Mouse (Mus musculus) ES-E14 (cell line): ENCODE data around the gene 9030025P20Rik. TPM values are rescaled to one million over a fixed set of nuclear protein-coding genes. Genes with fewer than 3 reads are reported as not detected.

Source experiments
- DNase-seq: peaks from one replicate; pipeline ENCODE4 v3.0.0-alpha.2; 2013; ENCODE audit warnings: low read depth, low spot score
- H3K27ac ChIP-seq: 2 replicates; pipeline ENCODE4 v1.5.1; 2012; ENCODE audit warnings: low read depth, mild to moderate bottlenecking, low read length, moderate library complexity, mixed read lengths; ENCODE audit not compliant: poor library complexity, insufficient read depth, severe bottlenecking
- H3K36me3 ChIP-seq: 2 replicates; pipeline ENCODE4 v1.6.1; 2012; ENCODE audit warnings: mild to moderate bottlenecking, low read length, moderate library complexity, mixed read lengths; ENCODE audit not compliant: control insufficient read depth, poor library complexity, insufficient read depth, severe bottlenecking
- H3K4me1 ChIP-seq, 2 experiments: fragments of 150-350 bp in 1 of 2; sonication (generic) in 1 of 2; 2 replicates each; pipeline ENCODE4 v1.6.1; 2012; ENCODE audit warnings: low read length in 2 of 2, mild to moderate bottlenecking in 1 of 2, mixed read lengths in 1 of 2; ENCODE audit not compliant: control insufficient read depth in 2 of 2, insufficient read depth in 2 of 2, poor library complexity in 1 of 2
- H3K4me3 ChIP-seq, 2 experiments: fragments of 150-350 bp in 1 of 2; sonication (generic) in 1 of 2; 2 replicates each; pipeline ENCODE4 v1.5.1; 2012; ENCODE audit warnings: low read length in 2 of 2, low read depth in 1 of 2, mild to moderate bottlenecking in 1 of 2, mixed read lengths in 1 of 2; ENCODE audit not compliant: insufficient read depth in 1 of 2, poor library complexity in 1 of 2, severe bottlenecking in 1 of 2
- H3K9ac ChIP-seq: 2 replicates; pipeline ENCODE4 v1.6.1; 2012; ENCODE audit warnings: low read depth, mild to moderate bottlenecking, low read length, mixed read lengths; ENCODE audit not compliant: poor library complexity, insufficient read depth, severe bottlenecking
- H3K9me3 ChIP-seq: fragments of 150-350 bp; sonication (generic); 2 replicates; pipeline ENCODE4 v1.6.1; 2012; ENCODE audit warnings: low read depth, mild to moderate bottlenecking, low read length; ENCODE audit not compliant: control insufficient read depth, insufficient read depth
- CHD2 ChIP-seq: IDR thresholded peaks from 2 replicates; pipeline ENCODE4 v1.6.1; 2014; ENCODE audit warnings: mild to moderate bottlenecking, low read depth, low read length, inconsistent platforms
- HCFC1 ChIP-seq: IDR thresholded peaks from 2 replicates; pipeline ENCODE4 v1.6.1; 2012; ENCODE audit warnings: low read length, inconsistent platforms, borderline replicate concordance; ENCODE audit not compliant: insufficient read depth
- MAFK ChIP-seq: IDR thresholded peaks from 2 replicates; pipeline ENCODE4 v1.6.1; 2014; ENCODE audit warnings: mild to moderate bottlenecking, low read depth, low read length, inconsistent platforms; ENCODE audit not compliant: insufficient read depth
- ZC3H11A ChIP-seq: IDR thresholded peaks from 2 replicates; pipeline ENCODE4 v1.6.1; 2012; ENCODE audit warnings: low read depth, mild to moderate bottlenecking, inconsistent platforms, low read length, borderline replicate concordance
- ZNF384 ChIP-seq: IDR thresholded peaks from 2 replicates; pipeline ENCODE4 v1.6.1; 2012; ENCODE audit warnings: low read depth, low read length, inconsistent platforms
- in situ Hi-C, 2 experiments: fragments of 600-800 bp; cut with MboI; formaldehyde crosslinking; loops; one replicate each; pipeline ENCODE4 v1.15.1; 2025; ENCODE audit warnings: low sequenced_read_pairs in 2 of 2, inconsistent platforms in 1 of 2; ENCODE audit not compliant: unreplicated experiment in 2 of 2
- total RNA-seq: library from RNA; depleted of rRNA; stranded (reverse); fragments of 300-350 nt; gene quantifications from 2 replicates; pipeline ENCODE4 v1.2.3, GENCODE M21; 2012

9030025P20Rik gene
- total RNA-seq, 1 experiment, result 41.3 TPM

DNA sequence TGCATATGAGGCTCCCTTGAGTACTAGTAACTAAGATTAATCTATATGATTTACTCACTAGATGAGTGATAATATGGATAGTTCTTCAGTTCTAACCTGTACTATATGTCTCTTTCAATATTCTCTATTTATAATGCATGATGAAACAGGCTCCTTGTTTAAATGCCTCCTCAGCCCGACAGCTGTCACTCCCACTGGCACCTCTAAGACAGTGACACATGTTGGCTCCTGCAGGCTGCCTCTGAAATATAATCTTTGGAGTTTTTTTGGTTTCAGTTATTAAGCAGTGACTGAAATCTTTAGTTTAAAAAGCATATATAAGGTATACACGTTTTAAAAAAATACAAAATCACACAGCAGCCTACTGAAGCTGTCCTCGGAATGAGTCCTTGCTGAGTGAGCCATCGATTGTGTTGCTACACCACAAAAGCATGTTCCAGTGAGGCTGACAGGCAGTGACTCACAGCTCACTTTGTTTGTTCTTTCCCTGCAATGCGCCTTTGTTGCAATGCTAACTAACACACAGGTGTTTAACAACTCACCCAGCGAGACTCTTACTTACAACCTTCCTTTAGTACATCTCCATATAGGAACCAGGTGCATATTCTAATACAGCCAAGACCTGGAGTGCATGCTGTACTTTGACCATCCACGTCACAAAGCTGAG, 29.0 kb upstream of the 9030025P20Rik start:
- H3K27ac ChIP-seq, result no peak overlapping the region
- H3K36me3 ChIP-seq, result peaks cover 16% of the 10 kb centered on the region
- in situ Hi-C loops, result no loop called here
- no peaks in the 10 kb centered on the region for H3K9me3 ChIP-seq
- TF ChIP-seq ZNF384 (no peak), MAFK (no peak), ZC3H11A (no peak), HCFC1 (no peak), CHD2 (no peak)
- H3K9ac ChIP-seq, result no peak overlapping the region
- DNase-seq, result no peak
- no peak overlapping the region for H3K4me3 ChIP-seq
- peaks cover 2 to 3% of the 10 kb centered on the region in 2 experiments; a peak in 2 of 4 replicates for H3K4me1 ChIP-seq

DNA sequence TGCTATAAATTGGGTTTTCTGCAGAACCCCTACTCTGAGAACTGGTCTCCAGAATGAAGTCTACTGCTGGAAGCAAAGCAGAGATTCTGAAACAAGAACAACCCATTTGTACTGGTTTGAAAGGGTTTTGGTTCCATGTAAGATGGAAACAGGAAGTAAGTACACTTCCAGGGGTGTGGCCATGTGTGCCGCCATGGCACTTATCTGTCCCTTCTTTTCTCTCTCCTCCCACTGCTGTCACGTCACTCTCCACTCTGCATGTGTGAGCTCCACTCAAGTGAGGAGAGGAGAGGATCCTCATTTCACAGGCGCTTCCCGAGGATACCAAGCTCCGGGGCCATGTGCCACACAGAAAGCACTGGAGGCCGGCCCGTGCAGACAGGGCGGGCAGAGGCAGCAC, 24.8 kb upstream of the 9030025P20Rik start:
- TF ChIP-seq ZNF384 (no peak), CHD2 (no peak), HCFC1 (no peak), MAFK (no peak), ZC3H11A (no peak)
- H3K4me3 ChIP-seq, result no peak overlapping the region
- H3K36me3 ChIP-seq, result peaks cover 14% of the 10 kb centered on the region

DNA sequence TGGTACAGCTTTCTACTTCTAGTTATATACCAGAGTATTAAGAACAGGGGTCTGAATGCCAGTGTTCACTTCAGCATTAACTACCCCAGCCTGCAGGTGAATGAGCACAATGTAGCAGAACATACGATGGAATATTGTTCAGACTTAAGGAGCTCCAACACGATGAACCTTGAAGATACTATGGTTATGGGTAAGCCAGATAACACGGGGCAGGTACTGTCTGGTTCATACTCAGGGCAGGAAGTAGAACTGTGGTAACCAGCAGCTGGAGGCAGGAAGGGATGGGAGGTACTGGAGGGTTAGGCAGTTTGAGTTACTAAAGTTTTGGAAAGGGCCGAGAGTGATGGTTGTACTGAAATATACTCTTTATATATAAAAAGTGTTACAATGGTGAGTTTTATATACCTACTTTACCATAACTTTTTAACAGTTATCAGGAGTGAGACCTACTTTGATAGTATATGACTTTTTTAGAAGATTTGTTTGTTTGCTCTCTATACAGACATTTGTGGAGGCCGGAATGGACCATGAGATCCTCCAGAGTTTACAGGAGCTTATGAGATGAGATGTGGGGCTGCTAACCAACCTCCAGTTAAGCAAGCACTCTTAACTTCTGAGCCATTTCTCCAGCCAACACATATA, 19.5 kb upstream of the 9030025P20Rik start:
- peaks cover 2 to 6% of the 10 kb centered on the region in 2 experiments; a peak in 2 of 4 replicates for H3K4me1 ChIP-seq
- peaks cover 6% of the 10 kb centered on the region; the same call in 1 of the 2 replicates for H3K36me3 ChIP-seq
- H3K27ac ChIP-seq, result no peak overlapping the region
- H3K4me3 ChIP-seq, result no peak overlapping the region
- no peak overlapping the region for H3K9ac ChIP-seq
- in situ Hi-C loops, result no loop called here
- no peak for TF ChIP-seq ZC3H11A
- TF ChIP-seq CHD2, result no peak
- TF ChIP-seq HCFC1, result no peak
- no peak for TF ChIP-seq MAFK
- TF ChIP-seq ZNF384, result no peak
- DNase-seq, result no peak
- no peaks in the 10 kb centered on the region for H3K9me3 ChIP-seq

More for the DNA sequence above, 24.8 kb upstream of the 9030025P20Rik start:
- Histone ChIP-seq H3K9me3 (no peaks in the 10 kb centered on the region), H3K4me1 (0 out of 4 replicates have a peak, but pooled peaks cover 0 to under 1% of the 10 kb centered on the region in 2 experiments), H3K9ac (no peak overlapping the region), H3K27ac (no peak overlapping the region)
- in situ Hi-C loops, result no loop called here
- no peak for DNase-seq

DNA sequence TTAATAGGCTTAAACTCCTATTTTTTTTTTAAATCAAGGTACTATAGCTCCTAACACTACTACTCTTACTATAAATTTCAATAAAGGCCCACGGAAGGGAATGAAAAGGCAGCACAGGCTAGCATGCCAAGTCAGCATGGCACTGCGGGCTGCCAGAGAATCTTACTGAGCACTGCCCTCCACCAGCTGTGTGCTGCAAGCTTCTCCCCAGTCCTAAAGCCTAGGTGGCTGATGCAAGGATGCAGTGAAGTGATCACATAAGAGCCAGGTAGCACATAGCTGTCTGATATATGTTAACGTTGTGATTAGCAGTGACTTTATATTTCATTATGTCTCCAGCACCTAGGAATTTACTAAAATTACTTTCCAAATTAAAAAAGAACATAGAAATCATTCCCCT, 18.3 kb upstream of the 9030025P20Rik start:
- H3K9ac ChIP-seq, result peak overlapping the region; percentile 61
- peaks cover 2% of the 10 kb centered on the region; the same call in 1 of the 2 replicates for H3K36me3 ChIP-seq
- no peak for DNase-seq
- no peak overlapping the region for H3K27ac ChIP-seq
- H3K9me3 ChIP-seq, result no peaks in the 10 kb centered on the region
- peak overlapping the region; percentile 48 to 94 for H3K4me3 ChIP-seq
- H3K4me1 ChIP-seq, result peaks cover 2 to 6% of the 10 kb centered on the region in 2 experiments; a peak in 2 of 4 replicates
- TF ChIP-seq HCFC1, result no peak
- no peak for TF ChIP-seq ZNF384
- no peak for TF ChIP-seq CHD2
- no peak for TF ChIP-seq ZC3H11A
- TF ChIP-seq MAFK, result no peak
- in situ Hi-C loops, result no loop called here
